Mouse (Mus musculus): ENCODE data around the gene Fbxl17.
A peak's percentile ranks its signal among the peaks of the same experiment; 100 is the strongest.

Fbxl17 gene

DNA sequence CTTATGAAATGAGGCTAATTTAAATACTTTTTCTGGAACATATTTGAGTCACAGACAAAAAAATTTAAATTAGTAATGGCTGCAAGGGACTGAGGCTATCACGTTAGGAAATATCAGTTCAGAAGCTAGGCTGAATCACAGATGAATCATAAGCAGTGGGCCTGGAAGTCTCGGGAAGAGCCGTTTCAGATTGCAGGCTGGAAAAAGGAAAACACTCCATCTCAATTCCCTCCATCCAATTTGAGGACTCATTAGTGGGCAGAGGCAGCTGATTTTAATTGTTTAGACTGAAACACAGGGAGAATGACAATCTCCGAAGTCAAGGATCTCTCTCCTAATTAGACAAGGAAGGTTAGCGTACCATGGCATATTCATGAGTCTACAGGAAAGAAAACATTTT is 337.9 kb downstream of the Fbxl17 start:
- no peak for DNase-seq

DNA sequence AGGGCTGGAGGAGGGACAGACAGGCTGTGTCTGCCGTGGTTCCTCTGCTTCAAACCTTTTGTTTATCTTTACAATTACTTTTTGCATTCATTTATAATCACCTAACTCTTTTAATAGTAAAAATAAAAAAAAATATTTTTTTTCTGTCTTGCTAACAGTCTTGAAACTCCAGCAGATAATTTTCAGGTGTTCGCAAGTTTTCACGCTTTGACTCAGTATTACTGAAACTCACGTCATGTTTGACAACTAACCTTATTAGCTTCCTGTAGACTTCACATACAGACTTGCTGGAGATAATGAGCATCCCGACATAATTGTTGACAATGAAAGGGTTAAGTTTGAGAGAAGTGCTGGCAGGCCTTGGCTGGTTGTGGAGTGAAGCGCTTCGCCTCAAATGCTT is 340.6 kb downstream of the Fbxl17 start:
- DNase-seq = no peak

DNA sequence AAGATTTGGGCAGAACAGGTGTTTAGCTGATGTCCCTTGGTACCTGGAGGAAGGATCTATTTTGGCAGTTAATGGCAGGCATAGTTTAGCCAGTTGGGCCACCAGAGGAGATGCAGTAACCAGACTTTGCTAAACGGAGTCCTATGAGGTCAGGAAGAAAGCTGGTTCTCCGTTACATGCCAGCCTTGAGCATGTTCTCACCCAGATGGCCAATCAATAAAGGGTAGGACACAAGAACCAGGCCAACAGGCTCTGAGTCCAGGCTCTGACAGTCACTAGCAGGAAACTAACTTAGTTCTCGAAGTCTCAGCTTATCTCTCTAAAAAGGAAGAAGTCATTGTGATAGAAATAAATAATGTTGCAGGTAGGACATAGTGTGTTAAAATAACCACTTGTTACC is 341.4 kb downstream of the Fbxl17 start:
- DNase-seq = no peak

DNA sequence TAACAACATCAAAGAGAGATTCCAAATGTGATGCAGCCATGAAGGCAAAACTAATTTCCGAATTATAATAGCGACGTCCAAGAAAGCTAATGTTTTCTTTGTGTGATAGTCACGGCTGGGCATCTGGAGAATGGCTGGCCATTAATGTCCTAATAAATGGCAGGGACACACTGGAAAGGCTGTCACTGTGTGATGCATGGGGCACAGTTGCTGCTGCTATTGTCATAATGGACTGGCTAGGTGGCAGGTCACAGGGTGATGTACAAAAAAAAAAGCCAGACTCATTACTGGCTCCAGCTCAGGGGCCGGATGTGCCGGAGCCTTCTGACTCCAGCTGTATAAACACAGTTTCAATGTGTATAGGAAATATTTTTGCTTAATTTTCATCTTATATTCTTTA is 341.9 kb downstream of the Fbxl17 start:
- peak; percentile 12 for DNase-seq

DNA sequence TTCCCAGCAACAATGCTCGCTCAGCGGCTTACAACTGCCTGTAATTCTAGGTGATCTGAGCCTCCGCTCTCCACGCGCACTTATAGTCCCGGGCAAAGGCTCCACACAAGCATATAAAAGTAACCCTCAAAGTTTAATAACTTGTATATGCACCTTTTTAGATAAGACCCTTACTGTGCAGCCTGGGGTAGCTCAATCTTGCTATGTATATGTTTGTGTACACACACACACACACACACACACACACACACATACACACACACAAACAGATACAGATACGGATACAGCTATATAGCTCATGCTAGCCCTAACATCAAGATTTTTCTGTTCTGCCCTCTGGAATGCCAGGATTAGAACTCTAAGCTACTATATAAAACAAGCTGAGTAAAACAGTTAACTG is 342.8 kb downstream of the Fbxl17 start:
- DNase-seq = no peak

DNA sequence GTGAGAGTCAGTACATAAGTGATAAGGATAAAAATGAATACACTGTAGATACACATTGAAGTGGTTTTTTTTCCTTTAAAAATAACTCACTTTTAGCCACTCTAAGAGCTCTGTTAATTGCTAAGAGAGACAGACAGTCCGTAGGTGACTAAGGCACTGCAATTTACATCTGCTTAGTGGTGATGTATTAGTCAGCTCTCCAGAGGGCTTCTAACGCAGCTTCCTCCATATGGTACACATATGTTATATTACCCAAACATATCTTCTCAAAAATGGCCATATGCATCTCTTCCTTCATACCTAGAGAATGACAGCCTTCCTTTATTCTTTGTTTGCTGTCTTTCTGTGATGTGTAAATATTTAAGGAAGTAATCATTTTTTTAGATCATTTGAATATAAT is 353.3 kb downstream of the Fbxl17 start:
- no peak for DNase-seq

DNA sequence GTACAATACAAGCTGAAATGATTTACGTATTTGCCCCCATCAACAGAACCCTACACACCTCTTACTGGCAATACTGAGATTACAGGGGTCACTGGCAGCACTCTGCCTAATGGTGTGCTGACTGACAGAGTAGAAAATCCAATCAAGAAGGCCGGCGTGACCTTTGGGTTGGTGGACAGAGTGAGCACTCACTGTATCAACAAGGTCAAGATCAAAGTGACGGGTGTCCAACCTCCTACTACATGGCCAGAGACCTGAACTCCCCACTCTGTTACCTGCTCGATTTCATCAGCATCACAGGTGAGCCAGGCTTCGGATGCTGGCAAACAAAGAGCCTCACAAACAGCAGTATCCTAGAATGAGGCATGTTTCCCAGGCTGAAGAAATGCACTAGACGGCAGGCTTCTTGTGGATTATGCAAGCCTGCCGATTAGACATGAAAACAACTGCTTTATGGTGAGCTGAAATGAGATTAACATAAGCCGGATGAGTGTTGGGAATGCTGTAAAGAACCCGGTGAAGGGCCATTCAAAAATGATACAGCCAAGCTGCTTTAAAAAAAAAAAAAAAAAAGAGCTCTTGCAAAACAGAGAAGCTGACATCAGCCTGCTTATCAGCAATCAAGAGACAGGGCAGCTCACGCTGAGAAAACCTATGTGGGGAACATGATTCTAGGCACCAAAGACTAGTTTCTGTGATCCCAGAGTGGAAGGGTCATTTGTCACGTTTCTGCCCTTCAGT is 353.9 kb downstream of the Fbxl17 start:
- no peak for DNase-seq

DNA sequence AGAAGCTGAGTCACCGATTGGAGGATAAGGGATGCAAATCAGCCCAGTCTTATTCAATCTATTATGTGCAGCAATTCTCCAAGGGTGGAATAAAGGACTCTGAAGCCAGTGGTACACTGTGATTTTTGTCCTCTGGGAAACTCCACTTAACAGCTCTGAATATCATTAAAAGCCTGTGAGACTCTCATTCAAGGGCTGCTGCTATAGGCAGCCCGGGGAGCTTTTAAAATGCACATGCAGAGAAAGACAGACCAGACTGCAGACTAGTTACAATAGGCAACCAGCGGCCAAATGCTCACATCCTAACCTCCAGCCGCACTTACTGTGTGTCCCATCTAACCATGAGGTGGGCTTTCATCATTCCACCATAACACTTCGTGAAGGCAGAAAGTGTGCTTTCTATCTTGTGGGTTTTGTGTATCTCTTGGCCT is 354.5 kb downstream of the Fbxl17 start:
- no peak for DNase-seq

DNA sequence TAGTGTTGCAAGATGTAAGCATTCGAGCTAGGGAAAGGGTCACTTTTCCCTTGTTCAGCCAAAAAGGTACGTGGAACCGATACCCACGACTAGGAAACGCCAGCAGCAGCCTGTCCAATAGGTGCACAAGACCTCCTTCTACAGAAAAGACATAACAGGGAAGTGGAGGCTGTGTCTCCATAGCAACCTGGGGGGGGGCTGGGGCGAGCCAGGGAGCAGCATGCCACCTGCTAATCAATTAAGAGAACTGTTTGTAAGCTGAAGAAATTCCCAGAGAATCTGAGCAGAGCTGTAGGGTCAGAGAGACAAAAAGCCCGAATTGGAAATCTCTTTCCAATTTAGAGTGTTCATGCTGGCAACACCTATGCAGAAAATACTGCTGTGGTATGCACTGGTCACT is 356.0 kb downstream of the Fbxl17 start:
- no peak for DNase-seq

DNA sequence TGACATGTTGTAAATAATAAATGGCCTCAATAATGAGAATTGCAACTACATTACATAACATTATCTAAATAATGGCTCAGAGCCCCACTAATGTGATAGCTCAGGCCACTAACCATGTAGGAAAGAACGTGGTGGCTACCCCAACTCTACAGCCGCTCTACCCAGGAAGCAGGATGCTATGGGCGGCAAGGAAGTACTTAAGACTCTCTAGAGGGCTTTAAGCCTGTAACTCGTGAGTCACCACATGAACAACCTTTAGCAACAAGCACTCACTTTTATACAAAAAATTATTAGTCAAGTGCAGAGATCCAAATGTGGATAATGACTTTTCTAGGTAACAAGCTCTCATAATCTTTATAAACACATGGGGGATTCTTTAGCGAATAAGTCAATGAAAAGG is 365.0 kb downstream of the Fbxl17 start:
- no peak for DNase-seq

DNA sequence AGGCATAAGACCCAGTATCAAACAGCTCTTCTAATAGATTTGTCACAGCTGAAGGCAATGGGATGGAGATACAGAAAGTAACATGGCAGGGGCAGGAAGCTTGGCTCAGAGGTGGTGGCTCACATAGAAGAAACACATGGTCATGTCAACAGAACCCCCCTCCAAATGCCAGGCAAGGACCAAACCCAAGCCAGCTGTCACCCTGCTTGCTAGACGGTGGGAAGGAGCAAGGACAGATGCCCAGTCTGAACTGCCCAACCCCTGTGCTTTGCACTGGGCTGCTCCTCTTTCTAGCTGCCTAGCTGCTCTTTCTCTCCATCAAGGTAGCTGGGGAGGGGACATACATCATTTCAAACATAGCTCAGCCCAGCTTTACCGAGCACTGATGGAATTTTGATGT is 377.4 kb downstream of the Fbxl17 start:
- no peak for DNase-seq

DNA sequence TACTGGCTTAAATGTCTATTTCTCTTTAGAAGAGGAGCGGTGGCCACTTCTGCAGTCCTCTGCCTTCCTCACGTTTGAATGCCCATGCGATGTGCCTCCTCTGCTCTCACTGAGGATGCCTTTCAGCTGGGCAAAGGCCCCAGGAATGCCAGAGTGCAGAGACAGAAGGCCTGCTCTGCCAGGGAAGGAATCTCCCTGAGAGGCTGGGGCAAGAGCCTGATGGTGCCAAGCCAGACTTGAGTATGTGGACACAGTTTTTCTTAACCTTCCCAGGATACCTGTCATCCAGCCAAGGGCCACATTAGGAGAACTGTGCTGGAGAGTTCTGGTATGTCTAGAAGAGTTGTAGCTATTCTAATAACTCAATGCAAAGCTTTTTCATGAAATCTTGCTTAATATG is 380.1 kb downstream of the Fbxl17 start:
- peak; percentile 10 for DNase-seq

DNA sequence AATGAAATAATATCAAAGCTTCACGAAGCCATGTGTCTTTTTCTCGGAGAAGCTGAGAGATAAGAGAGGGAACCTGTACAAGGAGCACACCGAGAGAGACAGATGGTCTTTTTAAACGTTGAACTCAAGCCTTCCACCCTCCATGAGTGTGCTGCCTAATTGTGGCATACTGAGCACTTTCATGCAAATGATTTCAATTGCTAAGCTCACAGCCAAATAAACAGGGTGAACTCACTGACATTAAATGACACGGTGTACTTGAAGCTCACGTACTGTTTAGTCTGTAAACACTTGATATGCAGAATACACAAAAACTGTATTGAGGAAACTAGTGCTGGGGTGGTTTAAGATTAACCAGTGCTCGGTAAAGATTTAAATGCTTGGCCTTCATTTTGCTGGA is 380.7 kb downstream of the Fbxl17 start:
- DNase-seq = no peak

DNA sequence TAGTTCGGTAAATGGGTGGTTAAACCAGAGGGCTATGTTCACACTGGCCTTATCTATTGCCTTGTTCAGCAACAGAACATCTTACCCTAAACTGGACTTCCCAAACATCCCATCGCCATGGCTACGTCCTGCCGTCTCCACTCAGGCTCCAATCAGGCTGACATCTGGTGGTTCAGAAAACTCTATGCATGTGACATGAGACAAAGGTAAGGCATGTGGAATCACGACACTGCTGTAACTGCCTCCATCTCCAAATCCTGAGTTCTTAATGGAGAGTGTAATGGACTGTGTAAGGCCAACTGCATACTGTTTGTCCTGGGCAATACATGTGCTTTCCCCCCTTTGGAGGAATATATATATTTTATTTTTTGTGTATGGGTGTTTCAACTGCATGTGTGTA is 382.7 kb downstream of the Fbxl17 start:
- DNase-seq = no peak

DNA sequence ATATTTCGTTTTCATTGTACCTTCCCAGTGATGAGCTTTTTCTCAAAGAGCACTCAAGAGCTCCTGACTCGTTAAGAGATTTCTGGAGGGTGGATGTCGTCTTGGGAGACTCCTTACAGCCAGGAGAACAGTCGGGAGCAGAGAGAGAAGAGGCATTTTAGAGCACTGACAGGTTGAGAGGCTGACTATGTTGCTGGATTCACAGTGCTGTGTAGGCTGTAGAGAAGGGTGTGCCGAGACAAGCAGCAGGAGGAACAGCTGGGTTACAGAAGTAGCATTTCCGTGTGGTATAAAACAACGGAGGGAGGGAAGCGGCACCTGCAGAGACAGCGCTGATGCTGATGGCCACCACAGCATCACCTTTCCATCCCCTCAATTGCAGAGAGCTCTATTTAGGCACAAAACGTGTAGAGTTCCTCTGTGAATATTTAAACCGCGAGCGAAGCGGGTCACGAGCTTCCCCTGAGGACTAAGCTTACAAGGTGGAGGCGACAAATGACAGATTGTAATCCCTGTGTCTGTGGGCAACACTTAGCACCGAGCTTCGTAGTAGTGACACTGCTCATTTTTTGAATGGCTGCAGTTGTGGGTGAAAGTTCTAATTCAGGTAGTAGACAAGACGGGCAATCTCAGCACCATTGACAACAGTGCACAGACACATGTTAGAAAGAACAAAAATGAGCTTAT is 385.3 kb downstream of the Fbxl17 start:
- no peak for DNase-seq

DNA sequence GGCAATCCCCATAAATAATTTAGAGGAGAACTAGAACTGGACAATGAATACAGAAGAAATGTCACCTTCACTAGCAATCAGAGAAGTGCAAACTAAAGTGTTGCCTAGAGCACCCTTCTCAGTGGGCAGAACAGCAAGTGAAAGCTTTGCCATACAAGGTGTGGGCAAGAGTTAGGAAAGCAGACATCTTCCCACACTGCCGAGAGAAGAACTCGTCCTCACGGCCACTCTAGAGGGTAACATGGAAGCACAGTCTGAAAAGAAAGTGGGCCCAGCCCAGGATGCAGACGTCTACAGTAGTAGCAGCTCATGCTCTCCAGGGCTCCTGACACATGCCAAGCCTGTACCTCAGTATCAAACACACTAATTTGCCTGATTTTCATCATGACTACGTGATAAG is 387.0 kb downstream of the Fbxl17 start:
- no peak for DNase-seq

DNA sequence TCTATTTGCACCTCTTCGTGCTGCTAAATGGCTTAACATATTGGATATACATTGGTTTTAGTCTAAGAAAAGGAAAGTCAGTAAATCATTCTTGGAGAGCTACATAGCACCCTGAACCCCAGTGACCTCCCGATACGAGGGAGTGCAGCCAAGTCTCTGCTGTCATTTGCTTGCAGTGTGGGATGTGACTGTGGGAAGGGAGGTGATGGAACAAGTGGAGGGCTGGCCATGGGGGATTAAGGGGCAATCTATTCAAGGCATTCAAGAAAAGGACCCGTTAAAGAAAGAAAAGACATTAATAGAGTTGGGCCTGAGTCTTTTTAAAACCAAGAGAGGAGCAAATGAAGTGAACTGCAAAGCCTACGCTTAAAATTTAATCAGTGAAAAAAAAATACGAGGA is 388.8 kb downstream of the Fbxl17 start:
- no peak for DNase-seq

DNA sequence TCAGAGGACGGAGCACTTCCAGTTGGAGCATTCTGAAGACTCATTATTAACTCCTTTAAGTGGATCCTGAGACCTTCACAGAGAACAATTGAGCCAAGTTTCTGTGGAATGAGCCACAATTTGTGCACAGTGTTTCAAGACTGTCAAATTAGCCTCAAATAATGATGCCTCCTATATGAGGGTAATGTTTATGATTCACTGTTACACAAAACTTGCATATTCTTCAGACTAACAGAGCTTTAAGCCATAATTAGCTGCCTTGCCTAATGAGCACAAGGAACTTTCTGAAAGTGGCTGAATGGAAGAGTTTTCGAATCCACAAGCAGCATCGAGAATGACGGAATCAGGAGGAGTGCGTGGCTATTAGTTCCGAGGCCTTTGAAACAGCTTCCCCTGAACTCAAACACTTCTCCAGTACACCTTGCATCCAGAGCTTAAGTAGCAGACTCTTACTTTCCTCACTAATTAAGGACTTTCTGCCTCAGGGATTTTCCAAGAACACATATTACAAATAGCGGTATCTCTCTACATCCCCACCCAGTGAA is 389.5 kb downstream of the Fbxl17 start:
- DNase-seq = no peak

DNA sequence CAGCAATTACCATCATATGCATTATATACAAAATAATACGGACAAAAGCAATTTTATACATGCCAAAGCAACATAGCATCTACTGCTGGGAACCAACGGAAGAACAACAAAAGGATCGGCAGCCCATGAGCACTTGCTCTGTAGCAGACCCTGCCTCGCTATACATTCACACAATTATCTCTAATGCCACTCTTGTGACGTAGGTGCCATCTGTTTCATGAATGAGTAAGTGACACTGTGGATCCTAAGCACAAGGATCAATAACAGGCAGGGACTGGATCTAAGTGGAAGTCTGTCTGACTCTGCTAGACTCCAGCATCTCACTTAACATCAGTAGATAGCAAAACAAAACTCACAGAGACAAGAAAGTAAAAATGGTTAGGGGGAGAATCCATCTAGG is 391.8 kb downstream of the Fbxl17 start:
- no peak for DNase-seq

DNA sequence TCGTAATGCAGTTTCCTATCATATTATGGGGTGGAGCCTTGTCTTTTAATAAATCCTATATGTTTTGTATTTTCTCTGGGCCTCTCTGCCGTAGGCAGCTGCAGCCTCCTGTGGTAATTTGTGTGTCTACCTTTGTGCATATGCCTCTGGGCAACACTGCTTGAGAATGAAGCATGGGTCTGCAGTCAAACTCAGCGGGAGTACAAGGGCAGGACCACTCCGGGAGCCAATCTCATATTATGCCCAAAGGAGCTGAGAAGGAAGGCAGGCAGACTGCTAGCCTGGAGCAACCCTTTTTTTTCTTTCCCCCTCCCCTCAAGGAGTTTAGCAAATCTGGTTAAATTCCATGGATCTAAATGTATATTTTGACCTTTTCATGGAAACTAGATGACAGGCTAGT is 392.3 kb downstream of the Fbxl17 start:
- no peak for DNase-seq

DNA sequence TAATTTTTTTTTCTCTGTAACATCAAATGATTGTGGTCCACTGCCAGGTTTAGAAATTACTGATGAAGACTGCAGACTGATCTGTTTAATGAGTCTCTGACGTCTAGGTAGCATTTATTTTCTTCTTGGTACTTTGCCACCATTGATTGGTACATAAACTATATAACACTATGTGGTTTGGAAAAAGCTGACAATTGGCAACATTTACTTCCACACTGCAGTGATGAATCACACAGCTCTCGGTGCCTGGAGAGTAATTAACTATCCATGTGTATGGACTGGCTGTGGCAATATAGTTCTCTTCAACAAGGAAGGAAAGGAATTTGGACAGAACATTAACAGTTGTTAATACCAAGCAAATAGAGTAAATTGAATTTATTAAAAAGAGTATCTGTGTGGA is 404.3 kb downstream of the Fbxl17 start:
- no peak for DNase-seq

DNA sequence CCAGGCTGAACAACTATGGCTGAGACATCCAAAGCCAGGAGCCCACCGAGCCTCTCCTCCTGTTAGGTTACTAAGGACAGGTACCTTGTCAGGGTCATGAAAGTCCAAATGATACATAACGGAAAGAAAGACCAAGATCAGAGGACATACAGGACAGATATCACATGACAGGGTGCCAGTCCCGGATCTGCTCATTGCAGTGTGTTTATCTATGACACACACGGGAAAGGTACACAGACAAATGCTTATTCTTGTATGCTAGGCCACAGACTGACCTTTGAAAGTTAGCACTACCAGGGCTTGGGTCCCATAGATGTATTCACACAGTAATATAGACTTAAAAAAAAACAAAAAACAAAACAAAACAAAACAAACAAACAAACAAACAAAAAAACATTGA is 404.8 kb downstream of the Fbxl17 start:
- DNase-seq = no peak

DNA sequence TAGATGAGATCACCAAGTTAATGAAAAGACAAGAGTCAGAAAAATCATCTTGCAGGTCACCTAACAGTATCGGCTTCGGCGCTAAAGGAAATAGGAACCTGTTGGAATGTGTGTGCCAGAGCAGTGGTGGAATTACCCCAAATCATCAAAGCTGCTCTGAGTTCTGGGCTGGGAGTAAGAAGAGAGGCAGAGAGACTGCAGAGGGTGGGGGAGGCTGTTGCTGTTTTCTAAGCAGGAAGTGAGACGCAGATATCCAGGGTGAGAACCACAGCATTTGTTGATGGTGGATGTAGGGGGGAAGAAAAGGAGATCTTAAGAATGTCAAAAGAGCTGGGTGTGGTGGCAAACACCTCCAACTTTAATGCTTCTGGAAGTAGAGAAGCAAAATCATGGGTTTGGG is 406.6 kb downstream of the Fbxl17 start:
- no peak for DNase-seq

DNA sequence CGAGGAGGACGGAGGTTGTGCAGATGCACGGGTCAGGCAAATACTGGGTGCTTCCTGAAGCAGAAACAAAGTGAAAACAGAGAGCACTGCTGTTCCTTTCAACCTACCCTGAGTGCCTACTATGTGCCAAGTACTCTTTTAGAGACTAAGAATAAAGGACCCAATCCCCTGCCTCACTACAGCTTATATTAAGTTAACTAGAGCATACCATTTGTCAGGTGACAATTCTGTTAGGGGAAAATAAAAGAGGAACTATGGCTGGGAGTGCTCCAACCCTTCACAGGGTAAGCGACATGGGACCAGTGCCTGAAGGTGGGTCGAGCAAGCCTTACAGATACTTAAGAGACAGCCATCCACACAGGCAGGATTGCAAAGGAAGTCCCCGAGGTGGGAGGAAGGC is 407.0 kb downstream of the Fbxl17 start:
- DNase-seq = no peak

DNA sequence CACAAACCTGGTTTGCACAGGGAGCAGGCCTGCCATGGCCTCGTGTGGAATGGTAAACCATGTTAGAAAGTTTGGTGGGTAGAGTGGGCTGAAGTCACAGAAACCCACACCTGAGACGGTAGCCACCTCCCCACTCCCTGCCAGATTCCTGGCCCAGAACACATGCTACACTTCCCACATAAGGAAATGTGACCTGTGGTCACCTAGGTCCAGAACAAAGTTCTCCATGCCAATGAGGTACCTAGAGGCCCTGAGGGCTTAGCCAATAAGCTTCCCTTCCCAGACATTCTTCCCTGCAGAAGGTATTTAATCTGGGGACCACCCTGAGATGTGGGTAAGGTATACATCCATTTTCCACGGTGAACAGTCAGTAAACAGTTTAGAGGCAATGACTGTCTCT is 409.7 kb downstream of the Fbxl17 start:
- DNase-seq = no peak

All from kidney, postnatal 14 days (tissue).